Mouse (Mus musculus) cerebellum, adult 11 months (tissue): ENCODE measurements at regions not wholly inside any gene's neighbourhood (a gene's known extent, or its start where the extent isn't known, plus 50 kb on each side); places are given as distances from the start of the nearest gene placed in this dataset.
"Not testable (repeated sequence)": the region's sequence is repeated elsewhere in the genome, so short reads cannot be mapped to it uniquely, and the experiment has no call there.

Experiments
- DNase-seq: peaks from one replicate; pipeline ENCODE4 v3.0.0; 2022

DNA sequence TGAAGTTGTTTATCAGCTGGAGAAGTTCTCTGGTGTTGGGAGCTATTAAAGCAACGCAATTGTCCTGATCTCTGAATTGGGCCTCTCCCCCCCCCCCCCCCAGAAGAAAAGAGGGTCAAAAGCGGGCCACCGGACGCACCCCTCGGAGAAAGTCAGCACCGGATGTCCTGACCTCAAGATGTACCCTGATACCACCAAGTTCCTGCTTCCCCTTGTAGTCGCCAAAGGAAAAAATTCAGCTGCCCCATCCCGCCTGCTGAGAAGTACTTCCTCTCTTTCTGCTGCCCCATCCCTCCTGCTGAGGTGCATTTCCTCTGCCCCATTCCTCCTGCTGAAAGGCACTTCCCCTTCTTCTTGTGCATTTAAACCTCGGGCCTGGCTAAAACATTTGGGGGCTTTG is 1191.1 kb upstream of the 1700008P02Rik start:
- not testable (repeated sequence) for DNase-seq

DNA sequence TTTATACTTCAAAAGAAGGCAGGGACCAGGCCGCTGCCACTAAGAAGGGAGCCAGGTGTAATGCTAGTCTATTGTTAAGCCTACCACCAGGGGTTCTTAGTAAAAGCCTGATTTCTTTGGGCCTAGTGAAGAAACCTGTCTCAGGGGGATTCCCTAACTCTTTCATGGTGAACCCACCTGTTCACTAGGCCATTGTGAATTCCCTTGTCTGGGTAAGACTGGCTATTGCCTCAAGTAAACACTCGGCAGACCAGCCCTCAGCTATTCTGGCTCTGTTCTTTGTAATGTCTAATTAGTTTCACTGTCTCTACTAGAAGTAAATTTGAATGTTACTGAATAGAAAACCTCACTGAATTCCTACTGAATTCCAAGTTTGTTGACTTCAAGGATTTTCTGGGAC is 1184.9 kb upstream of the 1700008P02Rik start:
- DNase-seq: not testable (repeated sequence)

GRCm38 (mm10) chr3:7804209-7804608 is 1184.0 kb upstream of the 1700008P02Rik start:
- no peak for DNase-seq

DNA sequence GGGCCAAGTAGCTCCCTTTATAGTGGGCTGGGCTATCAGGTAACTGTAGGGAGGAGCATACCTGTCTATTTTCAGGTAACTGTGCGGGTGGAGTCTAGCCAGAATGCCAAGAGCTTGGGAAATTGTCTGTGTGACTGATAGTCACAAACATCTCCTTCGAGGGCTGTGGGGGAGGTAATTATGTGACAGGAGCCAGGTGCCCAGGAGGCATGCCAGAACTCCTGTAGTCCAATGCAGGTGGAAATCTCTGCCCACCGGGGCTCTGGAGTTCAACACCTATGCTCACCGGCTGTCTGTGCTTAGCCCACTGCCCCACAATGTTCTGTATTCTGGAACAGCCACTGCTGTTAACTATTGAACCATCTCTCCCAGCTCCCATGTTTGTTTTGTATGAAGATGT is 1179.2 kb upstream of the 1700008P02Rik start:
- DNase-seq: no peak

DNA sequence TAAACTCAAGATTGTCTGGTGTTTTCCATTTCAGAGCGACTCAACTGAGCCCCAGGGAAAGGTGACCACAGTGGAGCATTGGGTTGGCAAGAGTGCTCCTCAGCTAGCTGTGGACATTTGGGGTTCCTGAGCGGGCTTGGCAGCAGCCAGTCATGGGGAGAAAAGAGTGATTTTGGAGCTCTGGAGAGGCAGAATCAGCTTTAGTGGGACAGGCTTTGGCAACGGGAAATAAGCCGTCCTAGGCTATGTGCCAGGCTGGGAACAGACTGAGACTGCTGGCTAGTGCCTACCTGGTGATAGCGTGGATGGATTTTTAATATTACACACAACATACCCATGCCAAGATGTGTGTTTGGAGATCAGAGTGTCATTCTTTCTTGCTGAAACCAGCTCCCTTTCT is 1167.4 kb upstream of the 1700008P02Rik start:
- peak; percentile 80 for DNase-seq

GRCm38 (mm10) chr3:7785096-7785495 is 1164.9 kb upstream of the 1700008P02Rik start:
- no peak for DNase-seq

DNA sequence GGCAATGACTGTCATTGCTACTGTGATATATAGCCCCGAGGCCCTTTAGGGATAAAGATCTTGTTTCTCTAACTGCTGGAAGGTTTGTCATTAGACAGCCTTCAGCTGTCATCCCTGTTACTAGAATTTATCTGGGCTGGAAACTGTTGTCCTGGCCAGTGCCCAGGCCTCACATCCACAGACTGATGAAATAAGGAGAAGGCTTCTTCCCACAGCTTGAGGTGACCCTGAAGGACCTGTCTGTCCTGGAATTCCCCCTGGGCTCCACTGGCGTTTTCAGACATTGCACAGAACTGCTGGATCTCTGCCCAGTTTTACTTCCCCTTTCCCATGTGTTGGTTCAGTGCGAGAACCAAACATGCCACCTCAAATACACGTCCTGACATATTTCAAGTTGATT is 1135.2 kb upstream of the 1700008P02Rik start:
- no peak for DNase-seq

DNA sequence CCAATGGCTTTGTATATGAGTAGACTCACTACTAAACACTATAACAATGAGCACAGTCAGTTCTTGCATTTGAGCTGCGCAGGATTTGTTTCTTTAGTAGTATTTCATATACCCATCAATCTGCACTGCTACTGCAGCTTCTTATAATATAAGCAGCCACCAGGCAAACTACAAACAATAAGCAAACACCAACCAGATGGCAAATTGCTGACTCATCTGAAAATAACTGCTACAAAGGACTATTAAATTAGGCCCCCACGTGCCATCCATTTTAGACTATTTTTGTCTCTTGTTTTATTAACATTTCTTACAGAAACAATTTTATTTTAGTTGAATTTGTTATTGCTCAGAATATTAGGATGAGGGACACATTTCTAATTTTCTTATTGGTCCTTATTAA is 1093.5 kb upstream of the 1700008P02Rik start:
- DNase-seq: no peak

GRCm38 (mm10) chr3:7713130-7713529 is 1092.9 kb upstream of the 1700008P02Rik start:
- DNase-seq: no peak

- no peak for DNase-seq
Measured at GRCm38 (mm10) chr3:7712466-7712865, 1092.2 kb upstream of the 1700008P02Rik start.

DNA sequence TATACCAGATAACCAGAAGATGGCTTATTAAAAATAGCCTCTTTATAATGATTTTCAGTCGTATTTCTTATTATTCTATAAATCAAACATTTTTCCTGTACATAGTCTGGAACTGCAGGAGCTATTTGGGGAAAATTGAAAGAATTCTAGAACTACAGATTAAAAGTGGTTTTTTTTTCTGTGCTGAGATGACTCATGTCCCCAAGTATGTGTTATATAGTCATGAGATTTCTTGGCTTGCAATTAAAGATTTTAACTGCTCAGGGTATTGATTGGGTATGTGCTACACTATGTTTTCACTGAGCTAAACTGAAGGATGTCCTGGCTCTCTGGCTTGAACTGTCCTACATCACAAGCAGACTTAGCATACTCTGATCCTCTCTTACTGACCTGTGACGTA is 1088.4 kb upstream of the 1700008P02Rik start:
- DNase-seq: no peak

DNA sequence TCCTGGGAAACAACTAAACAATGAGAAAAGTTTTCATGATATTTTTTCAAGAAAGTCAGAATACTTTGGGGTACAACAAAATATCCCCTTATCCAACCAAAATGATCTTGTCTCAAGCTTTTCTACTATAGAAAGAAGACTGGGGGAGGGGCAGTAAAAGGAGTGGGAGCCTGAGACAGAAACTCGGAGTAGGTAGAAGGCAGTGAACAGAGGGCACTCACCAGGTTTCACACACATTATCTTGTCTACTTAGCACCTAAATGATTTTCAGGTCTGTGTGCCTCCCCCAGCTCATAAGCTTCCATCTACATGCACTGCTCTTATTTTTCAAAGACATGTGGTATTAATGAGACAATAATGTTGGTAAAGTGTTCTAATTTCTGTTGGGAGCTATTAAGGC is 1063.3 kb upstream of the 1700008P02Rik start:
- no peak for DNase-seq

GRCm38 (mm10) chr3:7682816-7683215 is 1062.6 kb upstream of the 1700008P02Rik start:
- not testable (repeated sequence) for DNase-seq

DNA sequence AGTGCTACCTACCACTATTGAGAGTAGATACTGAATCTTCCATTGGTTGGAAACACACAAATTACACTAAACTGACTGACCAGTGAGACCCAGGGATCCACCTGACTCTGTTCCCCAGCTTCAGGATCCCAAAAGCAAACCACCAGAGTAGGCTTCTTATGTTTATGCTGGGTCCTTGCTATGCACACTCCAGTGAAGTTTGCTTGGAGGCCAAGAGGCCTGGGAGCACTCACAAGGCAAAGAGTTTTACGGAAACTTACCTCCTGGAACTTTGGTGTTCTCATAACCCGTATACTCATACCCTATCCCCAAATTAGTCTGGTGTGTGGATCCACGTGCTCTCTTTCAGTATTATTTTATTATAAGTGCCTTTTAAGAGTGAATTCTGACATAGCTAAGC is 1062.1 kb upstream of the 1700008P02Rik start:
- no peak for DNase-seq

DNA sequence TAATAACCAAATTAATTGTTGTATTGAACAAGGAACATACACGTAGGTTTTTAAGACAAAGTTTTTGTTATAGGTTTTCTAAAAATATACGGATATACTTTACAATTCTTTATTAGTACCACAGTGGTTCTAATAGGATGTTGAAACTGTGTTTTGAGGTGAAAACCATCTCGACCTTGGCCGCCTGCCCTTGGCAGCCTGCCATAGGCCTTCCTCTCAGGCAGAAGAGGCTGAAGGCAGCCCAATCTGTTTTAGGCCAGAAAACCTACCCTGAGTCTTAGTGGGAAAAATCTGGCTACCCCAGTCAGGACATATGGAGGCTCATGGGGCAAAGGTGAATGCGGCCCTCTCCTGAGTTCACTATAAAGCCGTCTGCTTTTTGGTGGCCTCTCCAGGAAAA is 1049.7 kb upstream of the 1700008P02Rik start:
- no peak for DNase-seq

DNA sequence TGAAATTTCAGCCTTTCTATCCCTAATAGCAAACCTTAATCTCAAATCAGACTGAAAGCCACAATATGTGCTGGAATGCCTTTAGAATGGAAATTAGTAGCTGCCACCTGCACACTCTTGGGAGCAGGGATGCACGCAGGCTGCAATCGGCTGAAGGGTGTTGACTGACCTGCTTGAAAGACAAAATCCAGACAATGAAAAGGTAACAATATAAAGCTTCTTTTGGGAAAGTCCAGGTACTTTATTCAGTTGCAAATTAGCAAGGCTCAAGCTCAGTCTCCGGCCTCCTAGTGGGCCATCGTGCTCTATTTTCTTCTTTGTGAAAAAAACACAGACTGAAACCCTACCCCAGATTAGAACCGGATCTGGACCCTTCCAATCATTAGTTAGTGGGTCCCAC is 1047.6 kb upstream of the 1700008P02Rik start:
- not testable (repeated sequence) for DNase-seq

DNA sequence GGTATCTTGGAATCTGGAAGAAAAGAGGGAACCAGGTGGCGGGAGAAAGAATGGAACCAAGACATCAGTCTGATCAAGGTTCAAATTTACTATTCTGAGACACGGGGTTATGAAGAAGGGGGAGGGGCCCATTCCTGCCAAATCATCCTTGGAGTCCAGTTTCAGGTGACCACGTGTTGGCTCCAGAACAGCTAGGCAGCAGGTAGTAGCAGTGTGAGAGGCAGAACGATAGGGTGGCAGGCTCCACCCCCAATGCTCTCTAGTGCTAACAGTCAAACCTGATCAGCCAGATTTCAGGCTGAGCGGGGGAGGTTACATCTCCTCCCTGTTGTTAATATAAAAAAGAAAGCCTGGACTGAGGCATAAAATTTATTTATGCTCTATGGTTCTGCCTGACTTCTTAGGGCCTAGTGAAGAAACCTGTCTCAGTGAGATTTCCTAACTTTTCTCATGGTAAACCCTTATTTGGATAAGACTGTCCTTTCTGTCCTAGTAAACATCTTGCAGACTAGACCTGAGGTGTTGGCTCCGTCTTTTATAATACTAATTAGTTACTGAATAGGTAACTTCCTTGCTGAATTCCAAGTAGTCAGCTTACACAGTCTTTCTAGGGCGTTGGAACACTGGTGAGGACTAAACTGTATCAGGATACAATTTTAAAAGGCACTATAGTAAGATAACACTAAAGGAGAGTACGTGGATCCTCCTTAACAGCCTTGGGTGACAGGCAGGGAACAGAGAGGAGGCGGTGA is 1046.3 kb upstream of the 1700008P02Rik start:
- DNase-seq: not testable (repeated sequence)
